In genomic region chr10:115383644-115384220, GRCm38 (mm10) we compare ENCODE assay signal across 8 mouse cellular contexts. TPM values are rescaled to one million over a fixed set of nuclear protein-coding genes. Genes with fewer than 3 reads are reported as not detected.
DNase-seq lines count a peak whose midpoint lies in the region; ATAC-seq and TF ChIP-seq lines count a peak whose summit lies in the region.

No protein-coding gene starts in this region.

- no peak for TF ChIP-seq EP300 in liver, postnatal 0 days (IDR thresholded peaks at IDR 0.05; ENCODE audit: low read depth)

- peak overlapping the region; percentile 60 for H3K4me2 ChIP-seq in heart, embryonic 15.5 days
- H3K4me2 ChIP-seq in liver, postnatal 0 days (ENCODE audit: low read depth, low read length): peak overlapping the region; percentile 75

- DNase-seq in heart, postnatal 4 days: no peak
- DNase-seq in NIH3T3 (ENCODE audit: low read depth): peak; percentile 63
- peak; percentile 7 for DNase-seq in forelimb bud, embryonic 11.5 days (ENCODE audit: low read depth, low spot score)
- no peak for DNase-seq in liver, postnatal 0 days
- no peak for DNase-seq in ovary, postnatal 10 days (ENCODE audit: low spot score)
- DNase-seq in cerebellum, adult 11 months: no peak

- H3K27ac ChIP-seq in heart, embryonic 15.5 days: peak overlapping the region; percentile 96
- peak overlapping the region; percentile 99 for H3K27ac ChIP-seq in liver, postnatal 0 days (ENCODE audit: low read depth)

- WGBS in heart, embryonic 15.5 days: 1% methylated on average over 15 of the region's 15 CpGs
- 2% methylated on average over 15 of the region's 15 CpGs for WGBS in liver, postnatal 0 days (ENCODE audit: insufficient replicate concordance)

- no peaks in the 10 kb centered on the region for H3K36me3 ChIP-seq in heart, embryonic 15.5 days
- no peaks in the 10 kb centered on the region for H3K36me3 ChIP-seq in liver, postnatal 0 days (replicated peaks; ENCODE audit: insufficient read depth, low read length)

- H3K27me3 ChIP-seq in heart, embryonic 15.5 days: no peaks in the 10 kb centered on the region
- H3K27me3 ChIP-seq in liver, postnatal 0 days (ENCODE audit: insufficient read depth, low read length): no peaks in the 10 kb centered on the region

- peaks cover 30% of the 10 kb centered on the region for H3K4me1 ChIP-seq in heart, embryonic 15.5 days (replicated peaks)
- peaks cover 23% of the 10 kb centered on the region for H3K4me1 ChIP-seq in liver, postnatal 0 days (ENCODE audit: insufficient read depth)

- peak overlapping the region; percentile 93 for H3K4me3 ChIP-seq in heart, embryonic 15.5 days
- H3K4me3 ChIP-seq in liver, postnatal 0 days (ENCODE audit: low read depth, low read length): peak overlapping the region; percentile 69

- no peak for TF ChIP-seq CTCF in liver, postnatal 0 days (IDR thresholded peaks at IDR 0.05; ENCODE audit: low read depth)

- no peak for ATAC-seq in heart, embryonic 15.5 days (replicated peaks; ENCODE audit: insufficient number of reproducible peaks, insufficient read depth, low FRiP score, low read depth)
- ATAC-seq in liver, postnatal 0 days: no peak
- ATAC-seq in cerebellum, adult (ENCODE audit: insufficient number of reproducible peaks, low FRiP score, low TSS enrichment): no peak

- H3K9me3 ChIP-seq in heart, embryonic 15.5 days (replicated peaks): no peaks in the 10 kb centered on the region
- H3K9me3 ChIP-seq in liver, postnatal 0 days (ENCODE audit: low read length): no peaks in the 10 kb centered on the region

- H3K9ac ChIP-seq in heart, embryonic 15.5 days: peak overlapping the region; percentile 80
- peak overlapping the region; percentile 98 for H3K9ac ChIP-seq in liver, postnatal 0 days (replicated peaks)

RNA-seq across cellular contexts. Expression of gene Thap2, which starts 0.5 kb away (rescaled TPM):
- 13.7 and 14.6 TPM in 2 replicates for polyA plus RNA-seq in heart, embryonic 15.5 days (2015; fragmentation: Nextera tagmentation; extraction: Ambion mirVana)
- total RNA-seq in heart, postnatal 4 days (2021): 1 to 10 TPM; 4.5 to 6.7 TPM
- polyA plus RNA-seq in liver, postnatal 0 days (2015; fragmentation: Nextera tagmentation; extraction: Ambion mirVana): 5.0 and 5.5 TPM in 2 replicates

RNA-seq across cellular contexts. Expression of gene Zfc3h1, which starts 1.0 kb away (rescaled TPM):
- 10.2 and 13.9 TPM in 2 replicates for polyA plus RNA-seq in heart, embryonic 15.5 days (2015; fragmentation: Nextera tagmentation; extraction: Ambion mirVana)
- total RNA-seq in heart, postnatal 4 days (2021): 10 to 100 TPM; 23.1 to 23.5 TPM
- 4.9 and 5.0 TPM in 2 replicates for polyA plus RNA-seq in liver, postnatal 0 days (2015; fragmentation: Nextera tagmentation; extraction: Ambion mirVana)

RNA-seq across cellular contexts. Expression of gene Tmem19, which starts 21.4 kb away (rescaled TPM):
- 18.0 and 20.9 TPM in 2 replicates for polyA plus RNA-seq in heart, embryonic 15.5 days (2015; fragmentation: Nextera tagmentation; extraction: Ambion mirVana)
- 10 to 100 TPM; 17.5 to 17.6 TPM for total RNA-seq in heart, postnatal 4 days (2021)
- polyA plus RNA-seq in liver, postnatal 0 days (2015; fragmentation: Nextera tagmentation; extraction: Ambion mirVana): 16.3 and 19.3 TPM in 2 replicates

Comparison
In these comparisons a context has a peak if more than half of its experiments do, and no peak if none do; other contexts are left out.
1. DNase-seq: peak in NIH3T3 (single experiment) and forelimb bud, embryonic 11.5 days (single experiment); none in heart, postnatal 4 days (single experiment), liver, postnatal 0 days (single experiment), ovary, postnatal 10 days (single experiment) and cerebellum, adult 11 months (single experiment).